Mouse (Mus musculus): ENCODE results near the gene Rabgef1. TPM values are rescaled to one million over a fixed set of nuclear protein-coding genes. Genes with fewer than 3 reads are reported as not detected.

The Rabgef1 gene
- polyA plus RNA-seq, 1 experiment from 2014 or later = 22.0 TPM

DNA sequence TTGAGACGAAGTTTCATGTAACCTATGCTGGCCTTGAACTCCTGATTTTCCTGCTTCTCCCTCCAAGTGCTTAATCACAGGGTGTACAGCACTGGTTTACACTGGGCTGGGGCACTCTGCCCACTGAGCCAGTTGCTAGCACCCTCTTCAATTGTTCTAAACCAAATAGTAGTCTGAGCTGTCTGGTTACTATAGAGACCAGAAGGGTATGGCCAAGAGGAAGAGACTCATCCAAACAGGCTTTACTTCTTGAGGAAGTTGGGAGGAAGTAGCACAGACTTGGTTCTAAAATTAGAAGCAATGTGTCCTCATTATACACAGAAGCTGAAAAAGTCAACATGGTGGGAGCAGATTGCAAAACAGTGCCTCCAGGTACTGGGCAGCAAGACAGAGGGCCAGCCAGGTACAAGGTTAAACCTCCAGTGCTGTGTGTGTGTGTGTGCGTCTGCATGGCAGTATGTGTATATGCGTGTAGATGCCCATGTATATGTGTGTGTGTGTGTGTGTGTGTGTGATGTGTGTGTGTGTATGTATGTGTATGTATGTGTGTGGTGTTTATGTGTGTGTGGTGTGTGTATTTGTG, 33.9 kb downstream of the Rabgef1 start:
- peaks cover 27% of the 10 kb centered on the region for H3K36me3 ChIP-seq (ENCODE audit: control insufficient read depth, insufficient read depth, low read length)
- no peaks in the 10 kb centered on the region for H3K9me3 ChIP-seq (replicated peaks; ENCODE audit: control insufficient read depth, low read length)
- ATAC-seq (replicated peaks; ENCODE audit: insufficient number of reproducible peaks, low FRiP score, low TSS enrichment) = no peak
- H3K4me3 ChIP-seq (ENCODE audit: low read depth, low read length) = no peak overlapping the region
- no peak overlapping the region for H3K4me2 ChIP-seq
- no peaks in the 10 kb centered on the region for H3K27me3 ChIP-seq (ENCODE audit: control insufficient read depth, insufficient read depth, low read length)
- 94% methylated on average over 3 of the region's 3 CpGs for WGBS (ENCODE audit: insufficient replicate concordance)
- no peaks in the 10 kb centered on the region for H3K4me1 ChIP-seq (ENCODE audit: control insufficient read depth, insufficient read depth, low read length)
- no peak overlapping the region for H3K27ac ChIP-seq (ENCODE audit: low read depth, low read length)
- no peak overlapping the region for H3K9ac ChIP-seq (ENCODE audit: low read depth, low read length)

GRCm38 (mm10) chr5:130207299-130207698, 35.7 kb downstream of the Rabgef1 start:
- H3K27ac ChIP-seq (ENCODE audit: low read depth, low read length) = no peak overlapping the region
- H3K36me3 ChIP-seq (ENCODE audit: control insufficient read depth, insufficient read depth, low read length) = peaks cover 27% of the 10 kb centered on the region
- H3K4me1 ChIP-seq (ENCODE audit: control insufficient read depth, insufficient read depth, low read length) = no peaks in the 10 kb centered on the region
- ATAC-seq (replicated peaks; ENCODE audit: insufficient number of reproducible peaks, low FRiP score, low TSS enrichment) = no peak
- H3K9me3 ChIP-seq (replicated peaks; ENCODE audit: control insufficient read depth, low read length) = no peaks in the 10 kb centered on the region
- no peak overlapping the region for H3K4me3 ChIP-seq (ENCODE audit: low read depth, low read length)
- H3K9ac ChIP-seq (ENCODE audit: low read depth, low read length) = no peak overlapping the region
- H3K27me3 ChIP-seq (ENCODE audit: control insufficient read depth, insufficient read depth, low read length) = no peaks in the 10 kb centered on the region
- no peak overlapping the region for H3K4me2 ChIP-seq
- WGBS (ENCODE audit: insufficient replicate concordance) = 85% methylated on average over 4 of the region's 4 CpGs

DNA sequence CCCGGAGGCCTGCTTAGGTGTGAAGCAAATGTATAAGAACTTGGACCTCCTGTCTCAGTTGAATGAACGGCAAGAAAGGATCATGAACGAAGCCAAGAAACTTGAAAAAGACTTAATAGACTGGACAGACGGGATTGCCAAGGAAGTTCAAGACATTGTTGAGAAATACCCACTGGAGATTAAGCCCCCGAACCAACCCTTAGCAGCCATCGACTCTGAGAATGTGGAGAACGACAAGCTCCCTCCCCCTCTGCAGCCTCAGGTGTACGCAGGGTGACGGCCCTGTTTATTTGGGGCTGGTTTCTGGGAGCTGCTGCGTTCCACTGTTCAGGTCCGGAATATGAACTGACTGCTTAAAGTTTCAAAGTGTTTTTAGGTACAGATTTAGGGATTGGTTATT, 41.4 kb downstream of the Rabgef1 start:
- no peaks in the 10 kb centered on the region for H3K27me3 ChIP-seq (ENCODE audit: control insufficient read depth, insufficient read depth, low read length)
- H3K4me3 ChIP-seq (ENCODE audit: low read depth, low read length) = no peak overlapping the region
- H3K4me1 ChIP-seq (ENCODE audit: control insufficient read depth, insufficient read depth, low read length) = no peaks in the 10 kb centered on the region
- H3K4me2 ChIP-seq = no peak overlapping the region
- H3K27ac ChIP-seq (ENCODE audit: low read depth, low read length) = no peak overlapping the region
- no peak overlapping the region for H3K9ac ChIP-seq (ENCODE audit: low read depth, low read length)
- no peaks in the 10 kb centered on the region for H3K9me3 ChIP-seq (replicated peaks; ENCODE audit: control insufficient read depth, low read length)
- 89% methylated on average over 11 of the region's 11 CpGs for WGBS (ENCODE audit: insufficient replicate concordance)
- peaks cover 25% of the 10 kb centered on the region for H3K36me3 ChIP-seq (ENCODE audit: control insufficient read depth, insufficient read depth, low read length)
- no peak for ATAC-seq (replicated peaks; ENCODE audit: insufficient number of reproducible peaks, low FRiP score, low TSS enrichment)

GRCm38 (mm10) chr5:130216781-130217180, 45.2 kb downstream of the Rabgef1 start, which contains the start of gene Tmem248:
TSS of gene Tmem248 (plus strand) at chr5:130217081.
- Histone ChIP-seq H3K4me2 (no peak within 1 kb of the TSS), H3K27me3 (ENCODE audit: control insufficient read depth, insufficient read depth, low read length) (no peaks in the 10 kb centered on the region), H3K9ac (ENCODE audit: low read depth, low read length) (no peak within 1 kb of the TSS), H3K4me3 (ENCODE audit: low read depth, low read length) (no peak within 1 kb of the TSS), H3K27ac (ENCODE audit: low read depth, low read length) (no peak within 1 kb of the TSS), H3K9me3 (replicated peaks; ENCODE audit: control insufficient read depth, low read length) (no peaks in the 10 kb centered on the region), H3K4me1 (ENCODE audit: control insufficient read depth, insufficient read depth, low read length) (peaks cover 7% of the 10 kb centered on the region), H3K36me3 (ENCODE audit: control insufficient read depth, insufficient read depth, low read length) (peaks cover 4% of the 10 kb centered on the region; the same call in 1 of the 2 replicates)
- 74% methylated on average over 7 of the region's 7 CpGs for WGBS (ENCODE audit: insufficient replicate concordance)
- no peak for ATAC-seq (replicated peaks; ENCODE audit: insufficient number of reproducible peaks, low FRiP score, low TSS enrichment)

- ATAC-seq (replicated peaks; ENCODE audit: insufficient number of reproducible peaks, low FRiP score, low TSS enrichment) = no peak
- 89% methylated on average over 4 of the region's 4 CpGs for WGBS (ENCODE audit: insufficient replicate concordance)
- no peak overlapping the region for H3K9ac ChIP-seq (ENCODE audit: low read depth, low read length)
- peaks cover 7% of the 10 kb centered on the region for H3K4me1 ChIP-seq (ENCODE audit: control insufficient read depth, insufficient read depth, low read length)
- H3K4me3 ChIP-seq (ENCODE audit: low read depth, low read length) = no peak overlapping the region
- no peaks in the 10 kb centered on the region for H3K9me3 ChIP-seq (replicated peaks; ENCODE audit: control insufficient read depth, low read length)
- no peak overlapping the region for H3K27ac ChIP-seq (ENCODE audit: low read depth, low read length)
- no peak overlapping the region for H3K4me2 ChIP-seq
- no peaks in the 10 kb centered on the region for H3K27me3 ChIP-seq (ENCODE audit: control insufficient read depth, insufficient read depth, low read length)
- H3K36me3 ChIP-seq (ENCODE audit: control insufficient read depth, insufficient read depth, low read length) = no peaks in the 10 kb centered on the region; the same call in 1 of the 2 replicates
These were observed 45.8 kb downstream of the Rabgef1 start for GRCm38 (mm10) chr5:130217406-130217805.

- Histone ChIP-seq H3K9ac (ENCODE audit: low read depth, low read length) (no peak overlapping the region), H3K27ac (ENCODE audit: low read depth, low read length) (no peak overlapping the region), H3K4me3 (ENCODE audit: low read depth, low read length) (no peak overlapping the region), H3K36me3 (ENCODE audit: control insufficient read depth, insufficient read depth, low read length) (no peaks in the 10 kb centered on the region), H3K9me3 (replicated peaks; ENCODE audit: control insufficient read depth, low read length) (no peaks in the 10 kb centered on the region), H3K4me1 (ENCODE audit: control insufficient read depth, insufficient read depth, low read length) (peaks cover 10% of the 10 kb centered on the region), H3K4me2 (no peak overlapping the region), H3K27me3 (ENCODE audit: control insufficient read depth, insufficient read depth, low read length) (no peaks in the 10 kb centered on the region)
- whole genome bisulfite sequencing (ENCODE audit: insufficient replicate concordance) = 87% methylated on average over 5 of the region's 5 CpGs
- ATAC-seq (replicated peaks; ENCODE audit: insufficient number of reproducible peaks, low FRiP score, low TSS enrichment) = no peak
These were observed 46.7 kb downstream of the Rabgef1 start for GRCm38 (mm10) chr5:130218336-130218735.

GRCm38 (mm10) chr5:130221316-130221715, 49.7 kb downstream of the Rabgef1 start:
- Histone ChIP-seq H3K9me3 (replicated peaks; ENCODE audit: control insufficient read depth, low read length) (no peaks in the 10 kb centered on the region), H3K36me3 (ENCODE audit: control insufficient read depth, insufficient read depth, low read length) (peaks cover 3% of the 10 kb centered on the region; the same call in 1 of the 2 replicates), H3K4me1 (ENCODE audit: control insufficient read depth, insufficient read depth, low read length) (peaks cover 16% of the 10 kb centered on the region), H3K27ac (ENCODE audit: low read depth, low read length) (no peak overlapping the region), H3K9ac (ENCODE audit: low read depth, low read length) (peak overlapping the region; percentile 94), H3K4me3 (ENCODE audit: low read depth, low read length) (peak overlapping the region; percentile 84), H3K27me3 (ENCODE audit: control insufficient read depth, insufficient read depth, low read length) (no peaks in the 10 kb centered on the region), H3K4me2 (peak overlapping the region; percentile 84)
- no peak for ATAC-seq (replicated peaks; ENCODE audit: insufficient number of reproducible peaks, low FRiP score, low TSS enrichment)
- 53% methylated on average over 2 of the region's 2 CpGs for WGBS (ENCODE audit: insufficient replicate concordance)

- H3K9me3 ChIP-seq (replicated peaks; ENCODE audit: control insufficient read depth, low read length) = no peaks in the 10 kb centered on the region
- ATAC-seq (replicated peaks; ENCODE audit: insufficient number of reproducible peaks, low FRiP score, low TSS enrichment) = peak; percentile 11; the same call in 1 of the 2 replicates
- peak overlapping the region; percentile 84 for H3K4me2 ChIP-seq
- peak overlapping the region; percentile 94 for H3K9ac ChIP-seq (ENCODE audit: low read depth, low read length)
- peak overlapping the region; percentile 84 for H3K4me3 ChIP-seq (ENCODE audit: low read depth, low read length)
- H3K4me1 ChIP-seq (ENCODE audit: control insufficient read depth, insufficient read depth, low read length) = peaks cover 16% of the 10 kb centered on the region
- 1% methylated on average over 10 of the region's 10 CpGs for WGBS (ENCODE audit: insufficient replicate concordance)
- no peaks in the 10 kb centered on the region for H3K27me3 ChIP-seq (ENCODE audit: control insufficient read depth, insufficient read depth, low read length)
- H3K36me3 ChIP-seq (ENCODE audit: control insufficient read depth, insufficient read depth, low read length) = peaks cover 3% of the 10 kb centered on the region; the same call in 1 of the 2 replicates
- H3K27ac ChIP-seq (ENCODE audit: low read depth, low read length) = peak overlapping the region; percentile 82
These were observed 50.2 kb downstream of the Rabgef1 start for GRCm38 (mm10) chr5:130221760-130222145.

Data from heart, embryonic 11.5 days (tissue).